Mouse (Mus musculus): Measurements from ENCODE around the gene Gm49318. TPM values are rescaled to one million over a fixed set of nuclear protein-coding genes. Genes with fewer than 3 reads are reported as not detected.

The Gm49318 gene
- total RNA-seq, 2 experiments from 2014 or later = 1.5 to 2.8 TPM

Small RNA genes within 50 kb of the gene (microRNA-seq; reads per million reads assigned to microRNA genes)
- gene Mir7084 = 0 to 0.28 reads per million in 2 experiments

Other genes with a start within 250 kb of the Gm49318 start
- gene Angptl8, start 235.7 kb downstream of the Gm49318 start, total RNA-seq (2021) = not detected
- 10 to 100 TPM; 24.5 to 24.7 TPM for gene Dock6, start 218.6 kb downstream of the Gm49318 start, total RNA-seq (2021)
- 10 to 100 TPM; 22.6 to 24.2 TPM for gene Rab3d, start 153.1 kb downstream of the Gm49318 start, total RNA-seq (2021)
- 10 to 100 TPM; 13.8 to 14.2 TPM for gene Ccdc159, start 143.8 kb downstream of the Gm49318 start, total RNA-seq (2021)
- 10 to 100 TPM; 35.7 to 37.0 TPM for gene Tmem205, start 143.7 kb downstream of the Gm49318 start, total RNA-seq (2021)
- 100 to 1,000 TPM; 350 to 352 TPM for gene Plppr2, start 134.2 kb downstream of the Gm49318 start, total RNA-seq (2021)
- gene Swsap1, start 115.5 kb downstream of the Gm49318 start, total RNA-seq (2021) = 10 to 100 TPM; 14.4 to 15.2 TPM
- 1 to 10 TPM; 2.6 to 3.3 TPM for gene Epor, start 107.8 kb downstream of the Gm49318 start, total RNA-seq (2021)
- gene Rgl3, start 81.8 kb downstream of the Gm49318 start, total RNA-seq (2021) = 1 to 10 TPM; 1.2 to 1.3 TPM
- 1 to 10 TPM; 6.1 to 6.8 TPM for gene Ccdc151, start 68.6 kb downstream of the Gm49318 start, total RNA-seq (2021)
- 100 to 1,000 TPM; 105 to 110 TPM for gene Prkcsh, start 68.5 kb downstream of the Gm49318 start, total RNA-seq (2021)
- 100 to 1,000 TPM; 176 to 178 TPM for gene Elavl3, start 19.2 kb downstream of the Gm49318 start, total RNA-seq (2021)
- 10 to 100 TPM; 19.4 to 22.7 TPM for gene Zfp653, start 117 bp upstream of the Gm49318 start, total RNA-seq (2021)
- gene Ecsit, start 14.2 kb upstream of the Gm49318 start, total RNA-seq (2021) = 10 to 100 TPM; 42.4 to 45.7 TPM
- 1 to 10 TPM in 1 of 2 experiments, under 1 TPM in 1; 0.45 to 1.4 TPM for gene Cnn1, start 28.0 kb upstream of the Gm49318 start, total RNA-seq (2021)
- gene Elof1, start 45.9 kb upstream of the Gm49318 start, total RNA-seq (2021) = 10 to 100 TPM; 57.0 to 58.0 TPM
- under 1 TPM; 0.44 to 0.86 TPM for gene Acp5, start 64.5 kb upstream of the Gm49318 start, total RNA-seq (2021)
- gene Pigyl, start 85.6 kb upstream of the Gm49318 start, total RNA-seq (2021) = 10 to 100 TPM; 49.1 to 51.0 TPM
- under 1 TPM; 0.12 TPM for gene Zfp872, start 116.8 kb upstream of the Gm49318 start, total RNA-seq (2021)
- 10 to 100 TPM; 19.2 to 20.6 TPM for gene Zfp809, start 154.5 kb upstream of the Gm49318 start, total RNA-seq (2021)
- 1 to 10 TPM; 4.8 to 5.2 TPM for gene Zfp599, start 188.6 kb upstream of the Gm49318 start, total RNA-seq (2021)
- gene Zfp810, start 236.4 kb upstream of the Gm49318 start, total RNA-seq (2021) = 10 to 100 TPM; 16.0 to 22.6 TPM